Comparison of ENCODE assay signal across 15 mouse cellular contexts in the genomic region with DNA sequence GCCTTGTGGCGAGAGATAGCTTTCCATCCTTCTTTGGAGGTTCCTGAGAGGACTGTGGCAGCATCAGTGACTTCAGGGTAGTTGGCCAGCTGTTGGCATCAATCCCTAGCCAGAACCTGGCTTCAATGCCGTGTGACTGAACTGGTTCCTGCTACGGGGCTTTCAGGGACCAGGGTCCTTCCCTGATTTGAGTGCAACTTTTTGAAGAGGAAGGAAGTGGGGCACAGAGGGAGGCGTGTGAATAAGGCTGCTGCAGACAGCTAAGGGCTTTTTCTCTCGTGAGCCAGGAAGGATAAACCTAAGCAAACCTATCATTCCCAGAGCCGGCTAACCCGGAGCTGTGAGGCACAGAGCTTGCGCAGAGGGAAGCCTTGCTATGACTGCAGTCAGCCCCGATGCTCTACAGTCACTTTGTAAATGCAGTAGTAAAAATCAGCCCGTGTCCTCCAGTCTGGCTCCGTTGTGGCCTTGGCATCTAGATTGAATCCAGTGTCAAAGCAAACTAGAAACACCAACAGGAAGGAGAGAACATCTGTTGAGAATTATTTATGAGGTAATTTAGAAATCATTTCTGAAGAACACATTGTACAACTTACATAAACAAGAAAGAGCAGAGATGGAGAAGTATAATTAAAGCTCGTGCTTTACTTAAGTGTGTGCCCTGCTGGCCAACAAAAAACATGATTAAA. TPM values are rescaled to one million over a fixed set of nuclear protein-coding genes. Genes with fewer than 3 reads are reported as not detected.
DNase-seq lines count a peak whose midpoint lies in the region.
"Had no signal": no experiment of that assay in that cellular context is flagged by ENCODE, and none has a peak within 500 bp of the region (broad histone marks: within the 10 kb centered on the region; RNA-seq: fewer than 3 reads in every experiment).

No protein-coding gene starts in this region.

- H3K27ac ChIP-seq in embryonic facial prominence, embryonic 10.5 days (replicated peaks): peak overlapping the region; percentile 8; the same call in 1 of the 2 replicates
- H3K27ac ChIP-seq: forebrain, embryonic 12.5 days had no signal

- 57% methylated on average over 12 of the region's 12 CpGs for WGBS in embryonic facial prominence, embryonic 10.5 days

- no peaks in the 10 kb centered on the region for H3K27me3 ChIP-seq in embryonic facial prominence, embryonic 10.5 days (replicated peaks; ENCODE audit: low read depth, poor library complexity, severe bottlenecking)
- peaks cover 5% of the 10 kb centered on the region for H3K27me3 ChIP-seq in megakaryocyte, embryonic 14.5 days (replicated peaks)
- H3K27me3 ChIP-seq: CH12.LX had no signal

- intact Hi-C loops in heart, postnatal 25 days (cut with DNase I): loop anchor here (10.0 kb wide), 1 partner anchor 364 kb away; no protein-coding TSS in a partner anchor
- intact Hi-C loops in gastrocnemius, postnatal 14 days (cut with DNase I; ENCODE audit: low total_unique reads): no loop called here

- H3K4me3 ChIP-seq in embryonic facial prominence, embryonic 10.5 days: no peak overlapping the region
- H3K4me3 ChIP-seq in megakaryocyte, embryonic 14.5 days (replicated peaks): peak overlapping the region; percentile 56
- H3K4me3 ChIP-seq: forebrain, embryonic 12.5 days had no signal

- DNase-seq in heart, adult 8-10 months (ENCODE audit: low spot score): peak; percentile 25
- no peak for DNase-seq in heart, postnatal 25 days (ENCODE audit: low spot score)
- DNase-seq in embryonic facial prominence, embryonic 10.5 days (ENCODE audit: low spot score): no peak
- DNase-seq in gastrocnemius, postnatal 14 days: peak; percentile 27
- no peak for DNase-seq in embryo, embryonic 11 days
- DNase-seq in frontal cortex, postnatal 10 days (ENCODE audit: low spot score in 2 of 2): no peak
- DNase-seq: cerebellum, adult 11 months; kidney, postnatal 10 days; liver; thymus, postnatal 25 days had no signal

- H3K4me1 ChIP-seq in embryonic facial prominence, embryonic 10.5 days: peaks cover 15% of the 10 kb centered on the region
- peaks cover 42% of the 10 kb centered on the region for H3K4me1 ChIP-seq in megakaryocyte, embryonic 14.5 days

- H3K36me3 ChIP-seq in embryonic facial prominence, embryonic 10.5 days (replicated peaks): no peaks in the 10 kb centered on the region
- H3K36me3 ChIP-seq in megakaryocyte, embryonic 14.5 days (replicated peaks; ENCODE audit: low read length): no peaks in the 10 kb centered on the region
- H3K36me3 ChIP-seq: forebrain, embryonic 12.5 days had no signal

- H3K9me3 ChIP-seq in embryonic facial prominence, embryonic 10.5 days: no peaks in the 10 kb centered on the region
- H3K9me3 ChIP-seq in megakaryocyte, embryonic 14.5 days: no peaks in the 10 kb centered on the region
- H3K9me3 ChIP-seq: forebrain, embryonic 12.5 days had no signal

RNA-seq across cellular contexts. Expression of gene Cc2d2b, which starts 19.7 kb away (rescaled TPM):
- not detected for total RNA-seq in heart, adult 8-10 months (2022)
- total RNA-seq in heart, postnatal 25 days (2021): not detected
- 0.22 and 0.38 TPM in 2 replicates for polyA plus RNA-seq in embryonic facial prominence, embryonic 10.5 days (2016; fragmentation: Nextera tagmentation; extraction: Ambion mirVana)
- not detected for total RNA-seq in gastrocnemius, postnatal 14 days (2021)
- polyA plus RNA-seq in megakaryocyte, embryonic 14.5 days (2012; ENCODE audit: insufficient read depth, low replicate concordance): 0.18 TPM in 1 of 2 replicates, not detected in the other
- total RNA-seq: CH12.LX; gastrocnemius, adult 8-10 months had no signal
- polyA plus RNA-seq: heart, postnatal 0 days had no signal

Comparison
In these comparisons a context has a peak if more than half of its experiments do, and no peak if none do; other contexts are left out.
1. DNase-seq: peak in heart, adult 8-10 months (single experiment) and gastrocnemius, postnatal 14 days (single experiment); none in heart, postnatal 25 days (single experiment), embryonic facial prominence, embryonic 10.5 days (single experiment), embryo, embryonic 11 days (single experiment) and frontal cortex, postnatal 10 days (0 of 2).